Mouse (Mus musculus): ENCODE measurements around the gene Tkt. TPM values are rescaled to one million over a fixed set of nuclear protein-coding genes. Genes with fewer than 3 reads are reported as not detected.
"Not testable (repeated sequence)": the region's sequence is repeated elsewhere in the genome, so short reads cannot be mapped to it uniquely, and the experiment has no call there.

The Tkt gene
- polyA plus RNA-seq, 1 experiment from 2014 or later = 288 TPM

DNA sequence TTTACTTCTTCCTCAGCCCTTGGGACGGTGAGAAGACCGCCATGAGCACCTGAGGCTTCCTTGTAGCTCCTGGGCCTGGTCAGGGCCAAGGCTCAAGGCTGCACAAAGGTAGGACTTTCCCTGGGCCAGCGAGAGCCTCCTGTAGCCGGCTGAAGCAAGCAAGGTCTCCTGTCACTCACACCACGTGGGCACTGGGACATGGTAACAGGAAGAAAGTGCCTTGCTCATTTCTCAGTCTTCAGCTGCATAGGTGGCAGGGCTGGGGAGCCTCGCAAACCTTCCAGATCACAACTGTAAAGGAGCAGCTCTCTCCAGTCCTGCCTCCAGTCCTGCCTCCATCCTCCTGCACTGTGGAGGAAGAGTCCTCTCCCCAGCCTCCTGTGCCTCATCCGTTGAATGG, 27.6 kb downstream of the Tkt start:
- ATAC-seq (ENCODE audit: low FRiP score, low read depth) = no peak
- Histone ChIP-seq H3K4me3 (no peak overlapping the region), H3K9me3 (no peaks in the 10 kb centered on the region), H3K27ac (replicated peaks) (no peak overlapping the region), H3K9ac (no peak overlapping the region), H3K27me3 (no peaks in the 10 kb centered on the region), H3K4me2 (no peak overlapping the region), H3K4me1 (replicated peaks) (no peaks in the 10 kb centered on the region), H3K36me3 (peaks cover 37% of the 10 kb centered on the region)
- 79% methylated on average over 7 of the region's 7 CpGs for WGBS

DNA sequence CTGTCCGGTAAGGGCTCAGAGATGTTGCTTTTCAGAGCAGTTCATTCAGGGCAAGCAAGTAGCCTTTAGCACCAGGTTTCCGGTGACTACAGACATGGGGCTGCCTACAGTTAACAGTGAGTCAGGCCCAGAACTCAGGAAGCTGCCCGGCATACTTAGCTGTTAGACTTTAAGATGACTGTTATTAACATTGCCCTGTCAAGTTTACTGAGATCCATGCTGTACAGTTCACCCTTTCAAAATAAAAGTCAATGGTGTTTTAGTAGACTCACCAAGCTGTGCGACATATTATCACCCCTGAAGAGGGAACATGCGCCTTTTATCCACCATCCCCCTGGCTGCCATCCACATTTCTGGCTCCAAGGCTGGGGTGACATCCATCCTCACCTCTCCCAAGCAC, 28.1 kb downstream of the Tkt start:
- Histone ChIP-seq H3K4me2 (no peak overlapping the region), H3K9me3 (no peaks in the 10 kb centered on the region), H3K9ac (no peak overlapping the region), H3K27ac (replicated peaks) (no peak overlapping the region), H3K4me1 (replicated peaks) (no peaks in the 10 kb centered on the region), H3K27me3 (no peaks in the 10 kb centered on the region), H3K4me3 (no peak overlapping the region), H3K36me3 (peaks cover 32% of the 10 kb centered on the region)
- 82% methylated on average over 5 of the region's 5 CpGs for whole genome bisulfite sequencing
- ATAC-seq (ENCODE audit: low FRiP score, low read depth) = no peak

DNA sequence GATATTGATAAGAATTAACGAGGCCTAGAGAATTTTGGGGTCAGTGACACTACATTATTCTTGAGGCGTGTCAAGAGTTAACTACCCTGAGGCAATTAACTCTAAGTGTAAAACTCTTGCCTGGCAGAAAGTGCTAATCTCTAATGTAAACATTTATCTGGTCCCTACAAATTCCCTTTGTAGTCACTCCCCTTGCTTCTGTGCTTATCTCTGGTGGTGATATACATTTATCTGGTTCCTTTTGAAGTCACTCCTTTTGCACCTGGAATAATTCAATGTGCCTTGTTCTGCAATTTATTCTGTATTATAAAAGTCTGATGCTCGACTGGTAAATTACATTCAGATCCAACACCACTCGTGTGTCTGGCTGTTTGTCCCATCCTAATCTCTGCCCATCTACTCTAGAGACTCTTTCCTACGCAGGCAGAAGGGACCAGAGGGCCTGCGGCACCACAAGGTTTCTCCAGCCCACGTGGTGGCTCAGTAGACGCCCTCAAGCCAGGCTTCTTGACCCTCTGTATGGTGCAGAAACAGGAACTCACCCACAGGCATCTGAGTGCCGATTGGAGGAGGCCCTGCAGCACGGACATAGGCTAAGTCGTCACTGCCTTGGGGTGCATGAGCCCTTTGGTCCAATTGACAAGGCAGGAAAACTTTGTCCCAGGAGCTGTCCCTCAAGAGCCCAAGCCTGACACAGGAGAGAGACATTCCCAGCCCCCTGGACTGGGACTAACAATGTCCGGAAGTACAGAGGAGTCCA, 29.3 kb downstream of the Tkt start:
- H3K27me3 ChIP-seq; H3K9ac ChIP-seq; H3K4me2 ChIP-seq; H3K9me3 ChIP-seq; ATAC-seq (ENCODE audit: low FRiP score, low read depth); H3K4me1 ChIP-seq (replicated peaks); H3K27ac ChIP-seq (replicated peaks); H3K4me3 ChIP-seq: not testable (repeated sequence)
- H3K36me3 ChIP-seq = peaks cover 20% of the 10 kb centered on the region
- 56% methylated on average over 10 of the region's 12 CpGs for WGBS

DNA sequence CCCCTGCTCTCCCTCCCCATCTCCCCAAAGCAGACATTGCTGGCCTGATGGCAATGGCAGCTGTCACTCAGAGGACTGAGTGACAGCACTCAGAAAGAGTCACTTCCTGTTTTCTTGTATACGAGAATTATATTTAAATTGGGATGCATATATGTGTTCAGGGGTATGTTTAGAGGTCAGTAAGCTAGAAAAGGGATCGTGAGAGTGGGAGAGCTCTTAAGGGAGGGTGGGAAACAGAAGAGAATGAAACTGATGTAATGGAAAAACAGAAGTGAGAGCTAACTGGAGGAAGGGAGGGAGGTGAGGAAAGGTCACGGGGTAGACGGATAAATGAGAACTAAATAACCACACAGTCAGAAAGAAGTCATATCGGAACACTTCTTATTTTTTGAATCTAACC, 31.0 kb downstream of the Tkt start:
- Histone ChIP-seq H3K27ac (replicated peaks) (no peak overlapping the region), H3K4me1 (replicated peaks) (no peaks in the 10 kb centered on the region), H3K4me2 (no peak overlapping the region), H3K27me3 (no peaks in the 10 kb centered on the region), H3K9me3 (no peaks in the 10 kb centered on the region), H3K9ac (no peak overlapping the region), H3K36me3 (0 out of 2 replicates have a peak, but pooled peaks cover 3% of the 10 kb centered on the region), H3K4me3 (no peak overlapping the region)
- no peak for ATAC-seq (ENCODE audit: low FRiP score, low read depth)
- 81% methylated on average over 5 of the region's 5 CpGs for WGBS

DNA sequence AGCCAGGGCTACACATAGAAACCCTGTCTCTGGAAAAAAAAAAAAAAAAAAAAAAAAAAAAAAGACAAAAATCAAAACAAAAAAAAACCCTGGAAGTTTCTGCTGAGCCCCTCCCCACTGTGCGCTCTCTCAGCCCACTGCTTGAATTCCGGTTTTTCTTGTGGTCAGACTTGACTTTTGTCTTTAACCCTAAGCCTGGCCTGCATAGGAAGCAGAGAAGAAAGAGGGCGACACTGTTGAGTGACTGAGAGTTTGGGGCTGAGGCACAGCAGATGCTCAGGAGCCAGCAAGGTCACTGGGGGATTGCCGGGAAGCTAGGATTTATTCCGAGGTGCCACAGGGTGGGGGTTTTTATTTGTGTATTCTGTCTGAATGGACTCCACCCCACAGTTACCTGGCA, 31.7 kb downstream of the Tkt start:
- 0 out of 2 replicates have a peak, but pooled peaks cover 3% of the 10 kb centered on the region for H3K36me3 ChIP-seq
- no peaks in the 10 kb centered on the region for H3K27me3 ChIP-seq
- WGBS = 25% methylated on average over 5 of the region's 5 CpGs
- H3K9me3 ChIP-seq = no peaks in the 10 kb centered on the region
- no peak overlapping the region for H3K9ac ChIP-seq
- no peak overlapping the region for H3K4me2 ChIP-seq
- H3K4me3 ChIP-seq = no peak overlapping the region
- H3K27ac ChIP-seq (replicated peaks) = no peak overlapping the region
- no peak for ATAC-seq (ENCODE audit: low FRiP score, low read depth)
- peaks cover 5% of the 10 kb centered on the region; the same call in 1 of the 2 replicates for H3K4me1 ChIP-seq (replicated peaks)

DNA sequence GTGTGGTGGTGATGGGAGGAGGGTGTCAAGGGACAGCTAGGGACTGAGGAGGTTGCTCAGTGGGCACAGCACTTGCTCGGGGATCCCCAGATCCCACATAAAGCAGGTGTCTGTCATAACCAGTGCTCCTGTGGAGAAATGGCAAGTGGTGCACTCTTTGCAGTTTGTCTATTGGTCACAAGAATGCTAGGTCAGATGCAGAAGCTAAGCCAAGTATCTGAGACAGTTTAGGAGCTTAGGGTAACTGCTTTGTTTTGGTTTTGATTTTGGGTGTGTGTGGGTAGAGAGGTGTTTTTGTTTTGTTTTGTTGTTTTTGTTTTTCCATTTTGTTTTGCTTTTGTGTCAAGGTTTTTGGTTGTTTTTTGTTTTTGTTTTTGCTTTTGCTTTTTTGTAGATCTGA, 33.1 kb downstream of the Tkt start:
- no peak overlapping the region for H3K4me2 ChIP-seq
- H3K4me1 ChIP-seq (replicated peaks) = peaks cover 8% of the 10 kb centered on the region
- H3K36me3 ChIP-seq = no peaks in the 10 kb centered on the region
- no peak overlapping the region for H3K9ac ChIP-seq
- ATAC-seq (ENCODE audit: low FRiP score, low read depth) = no peak
- H3K27me3 ChIP-seq = no peaks in the 10 kb centered on the region
- WGBS = 66% methylated on average over 1 of the region's 1 CpGs
- H3K9me3 ChIP-seq = no peaks in the 10 kb centered on the region
- H3K27ac ChIP-seq (replicated peaks) = no peak overlapping the region
- no peak overlapping the region for H3K4me3 ChIP-seq

DNA sequence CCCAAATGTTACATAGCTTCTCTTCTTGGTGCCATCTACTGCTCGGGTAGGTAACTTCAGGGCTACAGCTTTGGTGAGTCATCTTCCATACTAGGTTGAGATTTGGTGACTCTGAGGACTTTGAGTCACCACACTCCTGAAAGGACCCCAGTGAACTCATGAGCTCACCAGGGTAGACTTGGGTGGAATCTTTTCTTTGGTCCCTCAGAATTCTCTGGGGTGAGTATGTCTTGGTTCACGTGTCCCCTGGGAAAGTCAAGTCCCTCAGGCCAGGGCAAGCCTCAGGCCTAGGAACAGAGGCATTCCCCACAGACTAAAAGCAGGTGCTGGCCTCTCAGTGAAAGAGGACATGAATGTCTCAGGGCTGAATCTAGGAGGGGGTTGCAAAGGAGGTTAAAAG, 35.9 kb downstream of the Tkt start:
- Histone ChIP-seq H3K9ac (no peak overlapping the region), H3K27ac (replicated peaks) (no peak overlapping the region), H3K9me3 (no peaks in the 10 kb centered on the region), H3K4me1 (replicated peaks) (peaks cover 22% of the 10 kb centered on the region), H3K27me3 (no peaks in the 10 kb centered on the region), H3K36me3 (no peaks in the 10 kb centered on the region), H3K4me3 (no peak overlapping the region), H3K4me2 (no peak overlapping the region)
- WGBS = 59% methylated on average over 2 of the region's 2 CpGs
- no peak for ATAC-seq (ENCODE audit: low FRiP score, low read depth)

DNA sequence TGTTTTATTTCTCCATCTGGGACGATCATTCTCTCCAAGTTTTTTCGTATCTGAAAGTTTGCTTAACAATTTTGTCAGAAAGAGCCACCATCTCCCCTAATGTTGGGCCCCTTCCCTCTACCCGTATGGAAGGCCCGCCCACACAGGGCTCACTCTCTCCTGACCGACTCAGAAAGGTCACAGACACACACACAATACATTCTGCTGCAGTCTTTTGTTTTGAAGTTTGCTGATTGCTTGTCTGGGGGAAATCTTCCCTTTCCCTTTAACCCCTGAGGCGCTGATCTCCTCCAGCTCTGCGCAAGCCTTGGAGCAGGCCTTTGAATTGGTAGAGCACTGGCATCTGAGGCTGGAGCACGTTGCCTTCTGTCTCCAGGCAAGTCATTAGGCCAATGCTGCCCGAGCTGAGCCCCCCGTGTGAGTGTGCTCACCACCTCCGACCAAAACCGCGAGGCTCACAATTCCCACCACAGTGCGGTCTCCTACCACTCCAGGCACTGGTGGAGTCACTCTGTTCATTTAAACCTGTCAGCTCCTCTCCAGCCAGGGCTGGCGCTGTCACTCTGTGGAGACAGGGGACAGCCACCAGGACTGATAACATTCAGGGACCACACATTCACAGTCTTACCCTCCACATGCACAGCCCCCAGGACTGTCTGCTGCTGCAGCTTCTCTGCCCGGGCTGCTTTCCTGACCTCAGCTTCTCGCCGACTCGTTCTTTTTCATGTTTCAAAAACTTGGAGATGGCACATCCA, 36.5 kb downstream of the Tkt start:
- WGBS = 35% methylated on average over 19 of the region's 19 CpGs
- no peaks in the 10 kb centered on the region for H3K36me3 ChIP-seq

DNA sequence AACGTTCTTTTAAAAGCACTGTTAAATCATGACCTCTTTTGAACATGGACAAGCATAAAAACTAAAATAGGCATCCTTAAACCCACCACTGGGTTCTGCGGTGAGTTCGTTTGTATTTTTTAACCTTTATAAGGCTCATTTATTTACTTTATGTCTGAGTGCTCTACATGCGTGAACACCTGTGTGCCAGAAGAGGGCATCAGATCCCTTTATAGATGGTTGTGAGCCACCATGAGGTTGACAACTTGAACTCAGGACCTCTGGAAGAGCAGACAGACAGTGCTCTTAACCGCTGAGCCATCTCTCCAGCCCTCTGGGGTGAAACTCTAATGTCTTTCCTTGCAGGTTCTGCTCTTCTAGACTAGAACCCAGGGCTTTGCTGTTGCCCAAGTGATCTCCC, 37.2 kb downstream of the Tkt start:
- Histone ChIP-seq H3K9ac (no peak overlapping the region), H3K36me3 (no peaks in the 10 kb centered on the region), H3K4me3 (no peak overlapping the region), H3K4me2 (no peak overlapping the region), H3K4me1 (replicated peaks) (peaks cover 25% of the 10 kb centered on the region), H3K9me3 (no peaks in the 10 kb centered on the region), H3K27ac (replicated peaks) (no peak overlapping the region), H3K27me3 (no peaks in the 10 kb centered on the region)
- WGBS = 85% methylated on average over 5 of the region's 5 CpGs
- ATAC-seq (ENCODE audit: low FRiP score, low read depth) = no peak

More for the DNA sequence above, 36.5 kb downstream of the Tkt start:
- H3K4me3 ChIP-seq = no peak overlapping the region
- no peak overlapping the region for H3K9ac ChIP-seq
- H3K4me1 ChIP-seq (replicated peaks) = peaks cover 22% of the 10 kb centered on the region
- no peak overlapping the region for H3K4me2 ChIP-seq
- H3K27me3 ChIP-seq = no peaks in the 10 kb centered on the region
- H3K9me3 ChIP-seq = no peaks in the 10 kb centered on the region
- ATAC-seq (ENCODE audit: low FRiP score, low read depth) = no peak; the same call in 1 of the 2 replicates
- no peak overlapping the region for H3K27ac ChIP-seq (replicated peaks)

DNA sequence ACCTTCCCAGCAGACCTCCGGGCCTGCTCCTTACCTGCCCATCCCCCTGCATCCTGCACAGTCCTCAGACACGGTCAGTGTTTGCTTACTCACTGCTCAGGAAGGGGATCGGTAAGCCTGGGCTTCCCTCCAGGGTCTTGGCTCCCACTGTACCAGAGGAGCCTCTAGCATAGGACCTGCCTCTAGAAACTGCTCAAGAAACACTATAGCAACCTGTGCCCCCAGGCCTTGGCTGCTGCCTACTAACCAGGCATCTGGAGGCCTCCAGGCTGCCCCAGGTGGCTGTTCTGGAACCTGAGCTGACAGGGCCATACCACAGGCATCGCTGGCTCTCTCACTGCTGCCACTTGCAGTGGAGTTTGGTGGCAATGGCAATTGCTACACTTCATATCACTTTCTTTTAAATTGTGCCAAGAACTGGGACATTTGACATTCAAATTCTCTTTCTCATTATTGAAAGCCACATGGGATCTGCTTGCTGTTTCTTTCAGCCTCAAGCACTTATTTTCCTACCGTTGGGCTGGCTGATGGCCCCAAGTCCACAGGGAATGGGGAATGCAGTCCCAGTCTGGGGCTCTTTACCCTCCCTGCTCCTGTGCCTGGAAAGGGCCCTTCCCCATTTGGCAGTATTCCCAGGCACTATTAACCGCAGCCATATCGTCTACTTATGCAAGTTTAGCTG, 38.8 kb downstream of the Tkt start:
- WGBS = 31% methylated on average over 7 of the region's 7 CpGs
- peaks cover 25% of the 10 kb centered on the region for H3K4me1 ChIP-seq (replicated peaks)
- no peaks in the 10 kb centered on the region for H3K27me3 ChIP-seq
- H3K4me2 ChIP-seq = no peak overlapping the region
- peak overlapping the region; percentile 29 for H3K27ac ChIP-seq (replicated peaks)
- no peak overlapping the region for H3K4me3 ChIP-seq
- peak; percentile 59; the same call in 1 of the 2 replicates for ATAC-seq (ENCODE audit: low FRiP score, low read depth)
- no peaks in the 10 kb centered on the region for H3K9me3 ChIP-seq
- no peak overlapping the region for H3K9ac ChIP-seq
- no peaks in the 10 kb centered on the region for H3K36me3 ChIP-seq

DNA sequence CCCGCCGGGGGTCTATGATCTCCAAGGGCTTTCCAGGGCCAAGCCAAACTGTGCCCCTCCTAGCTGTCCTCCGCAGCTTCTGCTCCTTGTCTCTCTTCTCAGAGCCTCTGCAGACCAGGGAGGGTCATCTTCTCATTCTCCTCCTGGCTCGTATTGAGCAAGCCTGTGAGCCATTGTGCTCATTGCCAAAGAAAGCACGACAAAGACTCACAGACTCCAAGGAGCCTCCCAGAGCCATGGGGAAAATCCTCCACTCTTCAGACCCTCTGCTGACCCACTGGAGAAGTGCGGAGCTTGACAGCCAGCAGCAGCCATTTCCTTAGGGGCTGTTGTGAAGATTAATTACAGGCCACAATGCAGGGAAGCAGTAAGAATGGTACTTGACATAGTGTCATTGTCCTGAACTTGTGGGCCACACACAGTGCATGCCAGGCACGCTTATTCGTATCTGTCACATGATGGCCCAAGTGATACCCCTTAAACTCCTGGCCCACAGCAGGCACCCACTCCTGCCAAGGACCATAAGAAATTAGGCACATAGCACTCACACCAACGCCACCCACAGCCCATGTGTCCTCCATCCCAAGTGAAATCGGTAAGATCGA, 42.0 kb downstream of the Tkt start:
- WGBS = 50% methylated on average over 11 of the region's 11 CpGs
- Histone ChIP-seq H3K4me2 (no peak overlapping the region), H3K4me1 (replicated peaks) (peaks cover 38% of the 10 kb centered on the region), H3K27ac (replicated peaks) (no peak overlapping the region), H3K27me3 (no peaks in the 10 kb centered on the region), H3K4me3 (no peak overlapping the region), H3K36me3 (no peaks in the 10 kb centered on the region), H3K9me3 (no peaks in the 10 kb centered on the region), H3K9ac (no peak overlapping the region)
- ATAC-seq (ENCODE audit: low FRiP score, low read depth) = no peak

DNA sequence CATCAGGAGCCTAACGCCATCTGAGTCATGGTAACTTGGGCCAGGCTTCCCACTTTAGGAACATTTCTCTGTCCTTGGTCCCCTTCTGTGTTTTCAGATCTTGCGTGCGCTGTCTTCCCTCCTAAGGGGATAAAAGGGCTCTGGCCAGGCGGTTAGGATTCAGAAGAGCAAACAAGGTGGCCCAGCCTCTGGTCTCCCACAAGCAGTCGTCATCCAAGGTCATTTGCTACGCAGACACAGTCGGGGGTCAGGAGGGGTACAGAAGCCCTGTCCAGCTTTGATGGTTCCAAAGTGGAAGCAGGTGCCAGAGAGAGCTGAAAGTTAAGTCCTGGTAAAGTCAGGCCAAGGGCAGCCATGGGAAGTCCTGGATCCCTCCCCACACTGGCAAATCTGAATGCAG, 42.8 kb downstream of the Tkt start:
- Histone ChIP-seq H3K27me3 (no peaks in the 10 kb centered on the region), H3K9ac (no peak overlapping the region), H3K9me3 (no peaks in the 10 kb centered on the region), H3K4me3 (no peak overlapping the region), H3K27ac (replicated peaks) (no peak overlapping the region), H3K4me1 (replicated peaks) (peaks cover 38% of the 10 kb centered on the region), H3K36me3 (no peaks in the 10 kb centered on the region), H3K4me2 (no peak overlapping the region)
- 68% methylated on average over 7 of the region's 7 CpGs for WGBS
- ATAC-seq (ENCODE audit: low FRiP score, low read depth) = no peak

All from hindbrain, embryonic 15.5 days (tissue).